Mouse (Mus musculus): ENCODE results near the gene Emc10. TPM values are rescaled to one million over a fixed set of nuclear protein-coding genes. Genes with fewer than 3 reads are reported as not detected.

Gene Emc10
- polyA plus RNA-seq, 1 experiment = 97.6 TPM

- no peak overlapping the region for H3K27ac ChIP-seq (replicated peaks; ENCODE audit: low read depth, low read length)
- H3K4me3 ChIP-seq (ENCODE audit: insufficient read depth, low read depth, low read length) = no peak overlapping the region
- peaks cover 7% of the 10 kb centered on the region for H3K4me1 ChIP-seq (ENCODE audit: control insufficient read depth, insufficient read depth, insufficient read length, low read length)
Observed at GRCm38 (mm10) chr7:44498922-44499321, 2.6 kb upstream of the Emc10 start.

GRCm38 (mm10) chr7:44497361-44498055, 1.2 kb upstream of the Emc10 start:
- H3K27ac ChIP-seq (replicated peaks; ENCODE audit: low read depth, low read length) = no peak overlapping the region
- peaks cover 7% of the 10 kb centered on the region for H3K4me1 ChIP-seq (ENCODE audit: control insufficient read depth, insufficient read depth, insufficient read length, low read length)
- no peak overlapping the region for H3K4me3 ChIP-seq (ENCODE audit: insufficient read depth, low read depth, low read length)

- Histone ChIP-seq H3K4me3 (ENCODE audit: insufficient read depth, low read depth, low read length) (peak overlapping the region; percentile 97), H3K27ac (replicated peaks; ENCODE audit: low read depth, low read length) (peak overlapping the region; percentile 59), H3K4me1 (ENCODE audit: control insufficient read depth, insufficient read depth, insufficient read length, low read length) (peaks cover 7% of the 10 kb centered on the region)
Observed at GRCm38 (mm10) chr7:44496771-44497109, 411 bp upstream of the Emc10 start.

GRCm38 (mm10) chr7:44495086-44495485, 1.2 kb downstream of the Emc10 start:
- Histone ChIP-seq H3K4me3 (ENCODE audit: insufficient read depth, low read depth, low read length) (no peak overlapping the region), H3K4me1 (ENCODE audit: control insufficient read depth, insufficient read depth, insufficient read length, low read length) (peaks cover 7% of the 10 kb centered on the region), H3K27ac (replicated peaks; ENCODE audit: low read depth, low read length) (no peak overlapping the region)

- Histone ChIP-seq H3K27ac (replicated peaks; ENCODE audit: low read depth, low read length) (no peak overlapping the region), H3K4me3 (ENCODE audit: insufficient read depth, low read depth, low read length) (no peak overlapping the region), H3K4me1 (ENCODE audit: control insufficient read depth, insufficient read depth, insufficient read length, low read length) (peaks cover 7% of the 10 kb centered on the region)
Observed at GRCm38 (mm10) chr7:44494681-44495080, 1.6 kb downstream of the Emc10 start.

GRCm38 (mm10) chr7:44492166-44492826, 4.0 kb downstream of the Emc10 start:
- H3K4me3 ChIP-seq (ENCODE audit: insufficient read depth, low read depth, low read length) = no peak overlapping the region
- H3K4me1 ChIP-seq (ENCODE audit: control insufficient read depth, insufficient read depth, insufficient read length, low read length) = peaks cover 7% of the 10 kb centered on the region
- no peak overlapping the region for H3K27ac ChIP-seq (replicated peaks; ENCODE audit: low read depth, low read length)

- H3K4me1 ChIP-seq (ENCODE audit: control insufficient read depth, insufficient read depth, insufficient read length, low read length) = peaks cover 7% of the 10 kb centered on the region
- H3K4me3 ChIP-seq (ENCODE audit: insufficient read depth, low read depth, low read length) = no peak overlapping the region
- no peak overlapping the region for H3K27ac ChIP-seq (replicated peaks; ENCODE audit: low read depth, low read length)
Observed at GRCm38 (mm10) chr7:44491391-44491790, 4.9 kb downstream of the Emc10 start.

GRCm38 (mm10) chr7:44490281-44490680, 6.0 kb downstream of the Emc10 start:
- no peak overlapping the region for H3K27ac ChIP-seq (replicated peaks; ENCODE audit: low read depth, low read length)
- H3K4me1 ChIP-seq (ENCODE audit: control insufficient read depth, insufficient read depth, insufficient read length, low read length) = peaks cover 2% of the 10 kb centered on the region
- H3K4me3 ChIP-seq (ENCODE audit: insufficient read depth, low read depth, low read length) = no peak overlapping the region

- Histone ChIP-seq H3K4me3 (ENCODE audit: insufficient read depth, low read depth, low read length) (no peak overlapping the region), H3K4me1 (ENCODE audit: control insufficient read depth, insufficient read depth, insufficient read length, low read length) (no peaks in the 10 kb centered on the region), H3K27ac (replicated peaks; ENCODE audit: low read depth, low read length) (no peak overlapping the region)
Observed at GRCm38 (mm10) chr7:44488545-44488944, 7.8 kb downstream of the Emc10 start.

- no peak overlapping the region for H3K4me3 ChIP-seq (ENCODE audit: insufficient read depth, low read depth, low read length)
- H3K4me1 ChIP-seq (ENCODE audit: control insufficient read depth, insufficient read depth, insufficient read length, low read length) = no peaks in the 10 kb centered on the region
- no peak overlapping the region for H3K27ac ChIP-seq (replicated peaks; ENCODE audit: low read depth, low read length)
Observed at GRCm38 (mm10) chr7:44487936-44488335, 8.4 kb downstream of the Emc10 start.

GRCm38 (mm10) chr7:44486927-44487575, 9.3 kb downstream of the Emc10 start:
- H3K4me1 ChIP-seq (ENCODE audit: control insufficient read depth, insufficient read depth, insufficient read length, low read length) = no peaks in the 10 kb centered on the region
- H3K27ac ChIP-seq (replicated peaks; ENCODE audit: low read depth, low read length) = no peak overlapping the region
- H3K4me3 ChIP-seq (ENCODE audit: insufficient read depth, low read depth, low read length) = no peak overlapping the region

GRCm38 (mm10) chr7:44485572-44486195, 10.6 kb downstream of the Emc10 start:
- no peak overlapping the region for H3K27ac ChIP-seq (replicated peaks; ENCODE audit: low read depth, low read length)
- no peak overlapping the region for H3K4me3 ChIP-seq (ENCODE audit: insufficient read depth, low read depth, low read length)
- no peaks in the 10 kb centered on the region for H3K4me1 ChIP-seq (ENCODE audit: control insufficient read depth, insufficient read depth, insufficient read length, low read length)

- no peaks in the 10 kb centered on the region for H3K4me1 ChIP-seq (ENCODE audit: control insufficient read depth, insufficient read depth, insufficient read length, low read length)
- no peak overlapping the region for H3K4me3 ChIP-seq (ENCODE audit: insufficient read depth, low read depth, low read length)
- no peak overlapping the region for H3K27ac ChIP-seq (replicated peaks; ENCODE audit: low read depth, low read length)
Observed at GRCm38 (mm10) chr7:44484841-44485571, 11.3 kb downstream of the Emc10 start.

GRCm38 (mm10) chr7:44484109-44484508, 12.2 kb downstream of the Emc10 start:
- Histone ChIP-seq H3K4me3 (ENCODE audit: insufficient read depth, low read depth, low read length) (no peak overlapping the region), H3K27ac (replicated peaks; ENCODE audit: low read depth, low read length) (no peak overlapping the region), H3K4me1 (ENCODE audit: control insufficient read depth, insufficient read depth, insufficient read length, low read length) (no peaks in the 10 kb centered on the region)
